Mouse (Mus musculus) left cerebral cortex, postnatal 4 days (tissue): ENCODE results near the gene Pibf1. TPM values are rescaled to one million over a fixed set of nuclear protein-coding genes. Genes with fewer than 3 reads are reported as not detected.

Source experiments
- total RNA-seq, 2 experiments: library from RNA; stranded (reverse); gene quantifications; 2 replicates each; pipeline ENCODE4 v1.2.3; 2021

The Pibf1 gene
- total RNA-seq, 2 experiments from 2014 or later, result 14.6 to 15.0 TPM

Other genes with a start within 250 kb of the Pibf1 start
- gene Rpl36a-ps1, start 105.1 kb upstream of the Pibf1 start, total RNA-seq, result 1 to 10 TPM in 1 of 2 experiments, not detected in 1; 2.5 TPM
- 10 to 100 TPM; 44.0 to 44.8 TPM for gene Mzt1, start 53.3 kb upstream of the Pibf1 start, total RNA-seq
- 1 to 10 TPM; 4.4 to 5.2 TPM for gene Bora, start 53.2 kb upstream of the Pibf1 start, total RNA-seq
- gene Dis3, start 346 bp downstream of the Pibf1 start, total RNA-seq, result 10 to 100 TPM; 38.7 to 39.7 TPM
- 10 to 100 TPM; 19.9 to 20.2 TPM for gene Klf5, start 199.3 kb downstream of the Pibf1 start, total RNA-seq